Comparison of ENCODE assay signal across 9 mouse cellular contexts in the genomic region with DNA sequence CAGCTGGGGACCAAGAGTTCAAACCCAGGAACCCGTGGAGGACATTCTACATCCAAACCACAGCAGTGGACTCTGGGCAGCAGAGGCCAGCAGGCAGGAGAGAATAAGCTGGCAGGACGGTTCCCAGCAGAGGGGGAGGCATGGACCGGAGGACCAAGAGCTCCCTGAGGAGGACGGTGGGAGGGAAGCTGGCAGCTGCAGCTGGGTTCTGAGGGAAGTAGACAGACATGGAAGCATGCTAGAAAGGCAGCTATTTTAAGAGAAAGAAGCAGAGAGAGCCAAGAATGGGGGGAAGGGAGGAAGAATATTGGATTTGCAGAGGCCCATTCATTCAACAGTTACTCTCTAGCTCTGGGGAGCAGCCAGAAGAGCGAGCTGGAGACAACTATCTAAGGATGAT. TPM values are rescaled to one million over a fixed set of nuclear protein-coding genes. Genes with fewer than 3 reads are reported as not detected.
DNase-seq lines count a peak whose midpoint lies in the region; ATAC-seq and TF ChIP-seq lines count a peak whose summit lies in the region.
"Had no signal": no experiment of that assay in that cellular context is flagged by ENCODE, and none has a peak within 500 bp of the region (broad histone marks: within the 10 kb centered on the region; RNA-seq: fewer than 3 reads in every experiment).

No protein-coding gene starts in this region.

- peaks cover 14% of the 10 kb centered on the region for H3K4me1 ChIP-seq in heart, adult 2 months (ENCODE audit: control insufficient read depth, insufficient read depth, low read length)
- H3K4me1 ChIP-seq in heart, embryonic 11.5 days (ENCODE audit: control insufficient read depth, insufficient read depth, low read length), result 0 out of 2 replicates have a peak, but pooled peaks cover 2% of the 10 kb centered on the region
- no peaks in the 10 kb centered on the region for H3K4me1 ChIP-seq in kidney, adult 2 months (ENCODE audit: control insufficient read depth, insufficient read depth, low read length)

- no peak overlapping the region for H3K27ac ChIP-seq in heart, adult 2 months
- H3K27ac ChIP-seq in heart, embryonic 11.5 days (ENCODE audit: low read depth, low read length), result no peak overlapping the region
- H3K27ac ChIP-seq in kidney, adult 2 months (ENCODE audit: insufficient read depth, low read depth, low read length), result no peak overlapping the region
- H3K27ac ChIP-seq: liver, embryonic 14.5 days had no signal

- no peak for TF ChIP-seq EP300 in heart, adult 2 months (IDR thresholded peaks at IDR 0.05; ENCODE audit: insufficient read depth, low read depth, low read length)

- ATAC-seq in heart, embryonic 11.5 days (replicated peaks; ENCODE audit: insufficient number of reproducible peaks, low FRiP score, low TSS enrichment), result no peak

- no peak overlapping the region for H3K4me3 ChIP-seq in heart, adult 2 months
- no peak overlapping the region for H3K4me3 ChIP-seq in heart, embryonic 11.5 days (ENCODE audit: low read depth, low read length)
- H3K4me3 ChIP-seq in kidney, adult 2 months (ENCODE audit: insufficient read depth, low read depth, low read length), result no peak overlapping the region

- WGBS in heart, adult 2 months, result 14% methylated on average over 5 of the region's 5 CpGs
- 70% methylated on average over 5 of the region's 5 CpGs for WGBS in heart, embryonic 11.5 days (ENCODE audit: insufficient replicate concordance)
- 60% methylated on average over 5 of the region's 5 CpGs for WGBS in kidney, adult 2 months

- H3K27me3 ChIP-seq in heart, adult 2 months (ENCODE audit: control insufficient read depth, insufficient read depth, low read length), result no peaks in the 10 kb centered on the region
- H3K27me3 ChIP-seq in heart, embryonic 11.5 days (ENCODE audit: control insufficient read depth, insufficient read depth, low read length), result no peaks in the 10 kb centered on the region
- no peaks in the 10 kb centered on the region for H3K27me3 ChIP-seq in kidney, adult 2 months (replicated peaks; ENCODE audit: control insufficient read depth, insufficient read depth, low read length)

- H3K9me3 ChIP-seq in heart, embryonic 11.5 days (replicated peaks; ENCODE audit: control insufficient read depth, low read length), result 0 out of 2 replicates have a peak, but pooled peaks cover 2% of the 10 kb centered on the region

- intact Hi-C loops in heart, adult 2 months (cut with DNase I), result no loop called here
- intact Hi-C loops in left cerebral cortex, postnatal 4 days (cut with DNase I), result no loop called here

- TF ChIP-seq CTCF in heart, adult 2 months (IDR thresholded peaks at IDR 0.05), result no peak
- no peak for TF ChIP-seq CTCF in brain, embryonic 14.5 days (IDR thresholded peaks at IDR 0.05; ENCODE audit: borderline replicate concordance, extremely low read depth, insufficient read depth, insufficient read length)
- no peak for TF ChIP-seq CTCF in kidney, adult 2 months (conservative IDR thresholded peaks at IDR 0.05; ENCODE audit: insufficient read depth, insufficient read length, low read depth, low read length)

- no peak overlapping the region for H3K4me2 ChIP-seq in heart, embryonic 11.5 days

- no peak overlapping the region for H3K9ac ChIP-seq in heart, adult 2 months (ENCODE audit: low read depth, low read length)
- no peak overlapping the region for H3K9ac ChIP-seq in heart, embryonic 11.5 days (ENCODE audit: low read depth, low read length)
- H3K9ac ChIP-seq: liver, embryonic 14.5 days had no signal

- no peak for TF ChIP-seq POLR2A in heart, adult 2 months (IDR thresholded peaks at IDR 0.05; ENCODE audit: insufficient read depth, low read depth, low read length)
- TF ChIP-seq POLR2A in brain, embryonic 14.5 days (IDR thresholded peaks at IDR 0.05; ENCODE audit: borderline replicate concordance, extremely low read depth, insufficient read depth, insufficient read length, poor library complexity, severe bottlenecking), result no peak
- no peak for TF ChIP-seq POLR2A in kidney, adult 2 months (IDR thresholded peaks at IDR 0.05; ENCODE audit: low read depth, low read length)

- DNase-seq in heart, adult 2 months, result peak; percentile 30 to 46
- DNase-seq in brain, embryonic 14.5 days (ENCODE audit: low read depth), result peak; percentile 80
- peak; percentile 16 to 34 for DNase-seq in heart, adult 9 months (ENCODE audit: low spot score in 2 of 2)
- peak; percentile 60 for DNase-seq in left cerebral cortex, postnatal 4 days
- no peak for DNase-seq in natural killer cell, adult 2 months (ENCODE audit: low spot score in 2 of 2)
- DNase-seq in liver, result no peak
- DNase-seq in kidney, adult 2 months, result no peak

- no peaks in the 10 kb centered on the region for H3K36me3 ChIP-seq in heart, adult 2 months (ENCODE audit: control insufficient read depth, insufficient read depth, low read length)
- no peaks in the 10 kb centered on the region for H3K36me3 ChIP-seq in heart, embryonic 11.5 days (ENCODE audit: control insufficient read depth, insufficient read depth, low read length)
- H3K36me3 ChIP-seq in kidney, adult 2 months (ENCODE audit: control insufficient read depth, insufficient read depth, low read length), result no peaks in the 10 kb centered on the region

- H3K79me2 ChIP-seq in heart, adult 2 months (replicated peaks; ENCODE audit: control insufficient read depth, insufficient read depth, low read length), result no peaks in the 10 kb centered on the region

RNA-seq across cellular contexts. Expression of a gene that starts 47.1 kb away (rescaled TPM):
- 1 to 10 TPM; 5.6 to 8.7 TPM for total RNA-seq in heart, adult 2 months (2021)
- 5.2 and 5.5 TPM in 2 replicates for polyA plus RNA-seq in heart, adult 2 months (2012; rRNA removed)
- polyA plus RNA-seq in heart, embryonic 11.5 days (2014; fragmentation: Nextera tagmentation; extraction: Ambion mirVana), result 7.1 and 10.6 TPM in 2 replicates
- polyA plus RNA-seq in brain, embryonic 14.5 days (2012; rRNA removed), result 11.7 and 16.5 TPM in 2 replicates
- total RNA-seq in left cerebral cortex, postnatal 4 days (2021), result 10 to 100 TPM; 11.7 to 12.4 TPM
- 10.5 and 11.1 TPM in 2 replicates for polyA plus RNA-seq in kidney, adult 2 months (2012; rRNA removed)

Comparison
In these comparisons a context has a peak if more than half of its experiments do, and no peak if none do; other contexts are left out.
1. DNase-seq: peak in heart, adult 2 months (2 of 2), brain, embryonic 14.5 days (single experiment), heart, adult 9 months (2 of 2) and left cerebral cortex, postnatal 4 days (single experiment); none in natural killer cell, adult 2 months (0 of 2), liver (single experiment) and kidney, adult 2 months (single experiment).